Mouse (Mus musculus) thymus, adult 2 months (tissue): Measurements from ENCODE around the gene Fubp3. TPM values are rescaled to one million over a fixed set of nuclear protein-coding genes. Genes with fewer than 3 reads are reported as not detected.

Experiments used
- DNase-seq: peaks from one replicate; pipeline ENCODE4 v3.0.0; 2021
- H3K27ac ChIP-seq: fragments of 200-500 bp; 2 replicates; pipeline ENCODE4 v1.5.1; 2012; ENCODE audit warnings: low read length, control low read depth; ENCODE audit not compliant: control insufficient read depth, insufficient read depth
- H3K27me3 ChIP-seq: fragments of 200-500 bp; 2 replicates; pipeline ENCODE4 v1.6.1; 2012; ENCODE audit warnings: mild to moderate bottlenecking, low read length, moderate library complexity, mixed read lengths; ENCODE audit not compliant: control insufficient read depth, insufficient read depth
- H3K36me3 ChIP-seq: fragments of 200-500 bp; 2 replicates; pipeline ENCODE4 v1.6.1; 2012; ENCODE audit warnings: mild to moderate bottlenecking, low read length, moderate library complexity; ENCODE audit not compliant: control insufficient read depth, insufficient read depth
- H3K4me1 ChIP-seq: fragments of 200-500 bp; replicated peaks from 2 replicates; pipeline ENCODE4 v1.6.1; 2012; ENCODE audit warnings: low read length; ENCODE audit not compliant: control insufficient read depth, insufficient read depth
- H3K4me3 ChIP-seq: fragments of 200-500 bp; 2 replicates; pipeline ENCODE4 v1.5.1; 2012; ENCODE audit warnings: mild to moderate bottlenecking, low read length, control low read depth, moderate library complexity; ENCODE audit not compliant: control insufficient read depth, insufficient read depth
- CTCF ChIP-seq: fragments of 200-500 bp; IDR thresholded peaks from 2 replicates; pipeline ENCODE4 v1.5.1; 2012; ENCODE audit warnings: mild to moderate bottlenecking, control low read depth, low read length, moderate library complexity, borderline replicate concordance; ENCODE audit not compliant: control insufficient read depth, poor library complexity, insufficient read depth; ENCODE audit errors: extremely low read depth
- POLR2A ChIP-seq: fragments of 200-500 bp; IDR thresholded peaks from 2 replicates; pipeline ENCODE4 v1.6.1; 2012; ENCODE audit warnings: mild to moderate bottlenecking, low read length, control low read depth, moderate library complexity; ENCODE audit not compliant: control insufficient read depth, poor library complexity, insufficient read depth; ENCODE audit errors: extremely low read depth
- WGBS: fragments of 180-500 bp; shearing (Covaris S2); methylation state at CpG from one replicate; pipeline ENCODE4 v1.1.7; 2018; 5-methylcytosine and 5-hydroxymethylcytosine counted together
- polyA plus RNA-seq: library from polyadenylated mRNA; depleted of rRNA; stranded (reverse); fragments of >200 nt; gene quantifications from 2 replicates; pipeline ENCODE4 v1.2.3, GENCODE M21; 2012

Fubp3 gene
- polyA plus RNA-seq, 1 experiment = 56.3 TPM

GRCm38 (mm10) chr2:31639901-31640608 is 67.6 kb downstream of the Fubp3 start, which contains the start of gene Prdm12:
Gene Prdm12 (plus strand): TSS chr2:31640037.
- no peak within 1 kb of the TSS for H3K4me3 ChIP-seq
- H3K4me1 ChIP-seq = no peaks in the 10 kb centered on the region
- H3K27me3 ChIP-seq = peaks cover 39% of the 10 kb centered on the region
- no peak for TF ChIP-seq POLR2A
- TF ChIP-seq CTCF = no peak
- DNase-seq = no peak
- no peak within 1 kb of the TSS for H3K27ac ChIP-seq
- no peaks in the 10 kb centered on the region for H3K36me3 ChIP-seq
- WGBS = 11% methylated on average over 41 of the region's 41 CpGs

DNA sequence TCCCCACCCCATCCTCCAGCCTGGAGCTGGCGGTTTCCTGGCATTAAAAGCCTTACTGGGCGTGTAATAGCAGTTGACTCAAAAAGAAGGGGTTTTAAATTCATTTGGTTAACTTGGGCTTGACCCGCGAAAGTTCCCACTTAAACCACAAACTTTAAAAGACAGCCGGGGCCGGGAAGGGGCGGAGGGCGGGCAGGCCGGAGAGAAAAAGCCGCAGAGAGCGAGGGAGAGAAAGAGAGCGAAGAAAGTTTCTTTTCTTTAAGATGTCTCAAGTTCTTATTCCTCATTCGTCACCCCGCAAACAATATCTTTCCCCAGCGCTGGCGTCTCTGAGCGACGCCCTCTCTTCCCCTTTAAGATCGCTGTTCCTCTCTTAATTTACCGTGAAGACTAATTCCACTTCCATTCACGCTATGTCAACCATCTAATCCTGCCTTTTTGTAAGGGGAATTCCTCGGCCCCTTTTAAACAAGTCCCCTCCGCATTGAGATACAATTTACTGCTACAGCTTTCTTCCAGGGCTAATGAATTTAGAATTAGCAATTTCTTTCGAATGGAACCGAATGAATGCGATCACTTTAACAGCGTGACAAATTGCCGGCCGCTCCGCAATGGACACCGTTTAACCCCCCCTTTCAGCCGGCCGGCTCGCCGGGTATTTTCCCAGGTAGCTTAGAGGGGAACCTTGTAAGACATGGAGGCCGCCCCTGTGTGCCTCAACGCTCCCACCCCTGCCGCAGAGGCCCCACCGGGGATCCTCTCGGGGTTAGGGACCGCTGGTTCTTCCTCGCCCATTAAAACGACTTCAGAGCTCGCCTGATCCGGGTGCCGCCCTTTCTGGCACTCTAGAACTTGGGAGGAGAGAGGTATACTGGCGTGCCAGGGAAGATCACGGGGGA is 68.4 kb downstream of the Fubp3 start:
- Histone ChIP-seq H3K4me1 (no peaks in the 10 kb centered on the region), H3K4me3 (no peak overlapping the region), H3K27me3 (peaks cover 35% of the 10 kb centered on the region; the same call in 1 of the 2 replicates), H3K36me3 (no peaks in the 10 kb centered on the region), H3K27ac (no peak overlapping the region)
- TF ChIP-seq CTCF (no peak), POLR2A (no peak)
- 2% methylated on average over 48 of the region's 48 CpGs for WGBS
- no peak for DNase-seq

DNA sequence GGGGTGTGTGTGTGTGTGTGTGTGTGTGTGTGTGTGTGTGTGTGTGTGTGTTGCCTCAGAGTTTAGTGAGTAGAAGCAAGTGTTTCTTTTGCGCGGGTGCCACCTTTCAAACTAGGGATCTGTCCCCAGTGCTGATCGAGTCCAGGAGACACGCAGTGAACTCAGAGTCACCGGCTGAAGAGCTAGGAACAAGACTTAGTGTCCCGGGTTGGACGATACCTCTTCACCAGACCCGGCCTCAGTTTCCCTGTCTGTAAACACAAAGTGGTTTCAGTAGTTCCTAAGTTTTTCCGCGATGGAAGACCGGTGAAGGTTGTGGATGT is 69.0 kb downstream of the Fubp3 start:
- 5% methylated on average over 11 of the region's 11 CpGs for WGBS
- TF ChIP-seq POLR2A = no peak
- TF ChIP-seq CTCF = no peak
- Histone ChIP-seq H3K4me1 (no peaks in the 10 kb centered on the region), H3K27me3 (peaks cover 29% of the 10 kb centered on the region; the same call in 1 of the 2 replicates), H3K4me3 (no peak overlapping the region), H3K36me3 (no peaks in the 10 kb centered on the region), H3K27ac (no peak overlapping the region)
- DNase-seq = no peak

DNA sequence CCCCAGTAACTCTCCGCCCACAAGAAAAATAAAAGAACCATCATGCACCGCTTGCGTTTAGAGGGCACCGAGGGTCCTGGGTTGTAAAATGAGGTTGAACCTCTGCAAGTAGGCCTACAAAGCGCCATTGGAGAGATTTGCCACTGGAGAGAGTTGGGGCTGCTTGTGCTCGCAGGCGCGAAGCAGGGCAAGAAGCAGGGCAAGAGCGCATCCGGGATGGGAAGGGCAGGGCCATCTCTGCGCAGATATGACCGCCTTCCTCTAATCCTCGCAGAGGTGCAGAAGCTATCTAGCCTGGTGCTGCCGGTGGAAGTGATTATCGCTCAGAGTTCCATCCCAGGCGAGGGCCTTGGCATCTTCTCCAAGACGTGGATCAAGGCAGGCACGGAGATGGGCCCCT is 69.5 kb downstream of the Fubp3 start:
- 14% methylated on average over 18 of the region's 18 CpGs for WGBS
- H3K27me3 ChIP-seq = peaks cover 27% of the 10 kb centered on the region; the same call in 1 of the 2 replicates

GRCm38 (mm10) chr2:31653971-31654853 is 81.8 kb downstream of the Fubp3 start:
- 3% methylated on average over 109 of the region's 109 CpGs for WGBS
- TF ChIP-seq CTCF = no peak
- 0 out of 2 replicates have a peak, but pooled peaks have one; percentile 40 for TF ChIP-seq POLR2A
- peak; percentile 23 for DNase-seq
- Histone ChIP-seq H3K4me1 (peaks cover 10% of the 10 kb centered on the region; the same call in 1 of the 2 replicates), H3K27ac (no peak overlapping the region), H3K4me3 (peak overlapping the region; percentile 35), H3K36me3 (no peaks in the 10 kb centered on the region), H3K27me3 (peaks cover 13% of the 10 kb centered on the region)

More for the DNA sequence above, 69.5 kb downstream of the Fubp3 start:
- Histone ChIP-seq H3K36me3 (no peaks in the 10 kb centered on the region), H3K27ac (no peak overlapping the region), H3K4me3 (no peak overlapping the region), H3K4me1 (no peaks in the 10 kb centered on the region)
- TF ChIP-seq CTCF (no peak), POLR2A (no peak)
- DNase-seq = no peak
